Mouse (Mus musculus): ENCODE results near the gene Krtcap2. TPM values are rescaled to one million over a fixed set of nuclear protein-coding genes. Genes with fewer than 3 reads are reported as not detected.
A peak's percentile ranks its signal among the peaks of the same experiment; 100 is the strongest.
"Not testable (repeated sequence)": the region's sequence is repeated elsewhere in the genome, so short reads cannot be mapped to it uniquely, and the experiment has no call there.

Krtcap2 gene
- total and polyA plus RNA-seq, 2 experiments from 2014 or later = 41.8 to 192 TPM

GRCm38 (mm10) chr3:89210731-89211130 lies 35.0 kb upstream of the Krtcap2 start:
- peaks cover 51% of the 10 kb centered on the region for H3K36me3 ChIP-seq (replicated peaks; ENCODE audit: control insufficient read depth, insufficient read depth, low read length)
- ATAC-seq (ENCODE audit: insufficient read depth, low read depth) (no peak), DNase-seq (ENCODE audit: low spot score) (no peak)
- H3K4me2 ChIP-seq (ENCODE audit: low read depth, low read length) = no peak overlapping the region
- TF ChIP-seq CTCF (IDR thresholded peaks at IDR 0.05; ENCODE audit: low read depth) = no peak
- no peak for TF ChIP-seq EP300 (IDR thresholded peaks at IDR 0.05; ENCODE audit: low read depth)
- no peaks in the 10 kb centered on the region for H3K27me3 ChIP-seq (ENCODE audit: control insufficient read depth, insufficient read depth, low read length)
- H3K27ac ChIP-seq (ENCODE audit: low read depth) = no peak overlapping the region
- H3K9me3 ChIP-seq (replicated peaks; ENCODE audit: control insufficient read depth, low read length) = no peaks in the 10 kb centered on the region
- peaks cover 11% of the 10 kb centered on the region for H3K4me1 ChIP-seq (ENCODE audit: control insufficient read depth, insufficient read depth)
- WGBS = 46% methylated on average over 7 of the region's 7 CpGs
- H3K4me3 ChIP-seq (ENCODE audit: low read depth, low read length) = no peak overlapping the region
- H3K9ac ChIP-seq (replicated peaks; ENCODE audit: low read depth, low read length) = no peak overlapping the region

- peak; percentile 92 for ATAC-seq (ENCODE audit: insufficient read depth, low read depth)
- H3K4me1 ChIP-seq (ENCODE audit: control insufficient read depth, insufficient read depth) = peaks cover 11% of the 10 kb centered on the region
- peak overlapping the region; percentile 72 for H3K9ac ChIP-seq (replicated peaks; ENCODE audit: low read depth, low read length)
- TF ChIP-seq CTCF (IDR thresholded peaks at IDR 0.05; ENCODE audit: low read depth) = no peak
- TF ChIP-seq EP300 (IDR thresholded peaks at IDR 0.05; ENCODE audit: low read depth) = peak; percentile 94
- H3K9me3 ChIP-seq (replicated peaks; ENCODE audit: control insufficient read depth, low read length) = no peaks in the 10 kb centered on the region
- under 1% methylated on average over 62 of the region's 69 CpGs for WGBS
- no peaks in the 10 kb centered on the region for H3K27me3 ChIP-seq (ENCODE audit: control insufficient read depth, insufficient read depth, low read length)
- peak; percentile 94 for DNase-seq (ENCODE audit: low spot score)
- peak overlapping the region; percentile 92 for H3K4me2 ChIP-seq (ENCODE audit: low read depth, low read length)
- peak overlapping the region; percentile 95 for H3K27ac ChIP-seq (ENCODE audit: low read depth)
- peaks cover 20% of the 10 kb centered on the region for H3K36me3 ChIP-seq (replicated peaks; ENCODE audit: control insufficient read depth, insufficient read depth, low read length)
- peak overlapping the region; percentile 64 for H3K4me3 ChIP-seq (ENCODE audit: low read depth, low read length)
These were observed 31.8 kb upstream of the Krtcap2 start for GRCm38 (mm10) chr3:89213803-89214530.

GRCm38 (mm10) chr3:89214681-89215411 lies 30.9 kb upstream of the Krtcap2 start, which contains the start of gene Thbs3:
Gene Thbs3 (plus strand): TSS chr3:89215180.
- Histone ChIP-seq H3K27ac (ENCODE audit: low read depth) (peak within 1 kb of the TSS; percentile 95), H3K4me2 (ENCODE audit: low read depth, low read length) (peak within 1 kb of the TSS; percentile 92), H3K27me3 (ENCODE audit: control insufficient read depth, insufficient read depth, low read length) (no peaks in the 10 kb centered on the region), H3K9me3 (replicated peaks; ENCODE audit: control insufficient read depth, low read length) (no peaks in the 10 kb centered on the region), H3K36me3 (replicated peaks; ENCODE audit: control insufficient read depth, insufficient read depth, low read length) (peaks cover 11% of the 10 kb centered on the region), H3K4me1 (ENCODE audit: control insufficient read depth, insufficient read depth) (peaks cover 11% of the 10 kb centered on the region), H3K4me3 (ENCODE audit: low read depth, low read length) (peak within 1 kb of the TSS; percentile 64), H3K9ac (replicated peaks; ENCODE audit: low read depth, low read length) (peak within 1 kb of the TSS; percentile 72)
- no peak for ATAC-seq (ENCODE audit: insufficient read depth, low read depth)
- WGBS = under 1% methylated on average over 18 of the region's 19 CpGs
- TF ChIP-seq CTCF (IDR thresholded peaks at IDR 0.05; ENCODE audit: low read depth) (no peak), EP300 (IDR thresholded peaks at IDR 0.05; ENCODE audit: low read depth) (no peak)
- DNase-seq (ENCODE audit: low spot score) = no peak

GRCm38 (mm10) chr3:89215853-89216252 lies 29.9 kb upstream of the Krtcap2 start:
- Histone ChIP-seq H3K4me2 (ENCODE audit: low read depth, low read length) (peak overlapping the region; percentile 92), H3K9me3 (replicated peaks; ENCODE audit: control insufficient read depth, low read length) (no peaks in the 10 kb centered on the region), H3K4me3 (ENCODE audit: low read depth, low read length) (peak overlapping the region; percentile 64), H3K36me3 (replicated peaks; ENCODE audit: control insufficient read depth, insufficient read depth, low read length) (peaks cover 4% of the 10 kb centered on the region; the same call in 1 of the 2 replicates), H3K4me1 (ENCODE audit: control insufficient read depth, insufficient read depth) (peaks cover 11% of the 10 kb centered on the region), H3K27me3 (ENCODE audit: control insufficient read depth, insufficient read depth, low read length) (no peaks in the 10 kb centered on the region), H3K27ac (ENCODE audit: low read depth) (no peak overlapping the region), H3K9ac (replicated peaks; ENCODE audit: low read depth, low read length) (no peak overlapping the region)
- WGBS = 1% methylated on average over 6 of the region's 6 CpGs
- TF ChIP-seq EP300 (IDR thresholded peaks at IDR 0.05; ENCODE audit: low read depth) = no peak
- TF ChIP-seq CTCF (IDR thresholded peaks at IDR 0.05; ENCODE audit: low read depth) = peak; percentile 95
- ATAC-seq (ENCODE audit: insufficient read depth, low read depth) (0 out of 2 replicates have a peak, but pooled peaks have one; percentile 10), DNase-seq (ENCODE audit: low spot score) (peak; percentile 76)

GRCm38 (mm10) chr3:89216407-89216806 lies 29.4 kb upstream of the Krtcap2 start:
- WGBS = 68% methylated on average over 7 of the region's 7 CpGs
- DNase-seq (ENCODE audit: low spot score) = not testable (repeated sequence)
- H3K4me1 ChIP-seq (ENCODE audit: control insufficient read depth, insufficient read depth) = peaks cover 11% of the 10 kb centered on the region

More at GRCm38 (mm10) chr3:89216407-89216806, 29.4 kb upstream of the Krtcap2 start:
- H3K36me3 ChIP-seq (replicated peaks; ENCODE audit: control insufficient read depth, insufficient read depth, low read length); ATAC-seq (ENCODE audit: insufficient read depth, low read depth); H3K27me3 ChIP-seq (ENCODE audit: control insufficient read depth, insufficient read depth, low read length); H3K27ac ChIP-seq (ENCODE audit: low read depth); H3K9me3 ChIP-seq (replicated peaks; ENCODE audit: control insufficient read depth, low read length); H3K4me3 ChIP-seq (ENCODE audit: low read depth, low read length); H3K9ac ChIP-seq (replicated peaks; ENCODE audit: low read depth, low read length); H3K4me2 ChIP-seq (ENCODE audit: low read depth, low read length): not testable (repeated sequence)
